Mouse (Mus musculus) E14TG2a.4 (cell line): ENCODE results near the gene Tmem104.

Source experiments
- H3K27me3 ChIP-seq: 2 replicates; pipeline ENCODE4 v1.6.1; 2014; ENCODE audit warnings: low read length, control low read depth; ENCODE audit not compliant: insufficient read depth
- H3K36me3 ChIP-seq: 2 replicates; pipeline ENCODE4 v1.6.1; 2014; ENCODE audit warnings: low read length, control low read depth; ENCODE audit not compliant: insufficient read depth
- H3K4me1 ChIP-seq: replicated peaks from 2 replicates; pipeline ENCODE4 v1.6.1; 2014; ENCODE audit warnings: low read depth, low read length, control low read depth
- H3K4me3 ChIP-seq: replicated peaks from 2 replicates; pipeline ENCODE4 v1.5.1; 2014; ENCODE audit warnings: mild to moderate bottlenecking, low read length
- H3K9me3 ChIP-seq: 2 replicates; pipeline ENCODE4 v1.6.1; 2014; ENCODE audit warnings: low read length, control low read depth
- CTCF ChIP-seq: conservative IDR thresholded peaks from 2 replicates; pipeline ENCODE4 v1.5.1; 2014; ENCODE audit warnings: low read length
- NANOG ChIP-seq: IDR thresholded peaks from 2 replicates; pipeline ENCODE4 v1.6.1; 2014; ENCODE audit warnings: borderline replicate concordance, low read length, mixed read lengths
- POU5F1 ChIP-seq: IDR thresholded peaks from 2 replicates; pipeline ENCODE4 v1.6.1; 2014; ENCODE audit warnings: low read length, borderline replicate concordance

The Tmem104 gene

GRCm38 (mm10) chr11:115278176-115278575 lies 90.9 kb downstream of the Tmem104 start:
- Histone ChIP-seq H3K4me1 (peaks cover 26% of the 10 kb centered on the region), H3K9me3 (no peaks in the 10 kb centered on the region), H3K4me3 (no peak overlapping the region), H3K36me3 (0 out of 2 replicates have a peak, but pooled peaks cover 3% of the 10 kb centered on the region), H3K27me3 (no peaks in the 10 kb centered on the region)
- TF ChIP-seq NANOG (no peak), POU5F1 (no peak), CTCF (no peak)

GRCm38 (mm10) chr11:115279726-115280125 lies 92.4 kb downstream of the Tmem104 start:
- Histone ChIP-seq H3K4me3 (no peak overlapping the region), H3K4me1 (peaks cover 24% of the 10 kb centered on the region), H3K9me3 (no peaks in the 10 kb centered on the region), H3K36me3 (0 out of 2 replicates have a peak, but pooled peaks cover 1% of the 10 kb centered on the region), H3K27me3 (no peaks in the 10 kb centered on the region)
- TF ChIP-seq CTCF (no peak), POU5F1 (no peak), NANOG (no peak)

- H3K27me3 ChIP-seq: no peaks in the 10 kb centered on the region
- H3K36me3 ChIP-seq: no peaks in the 10 kb centered on the region
- no peak overlapping the region for H3K4me3 ChIP-seq
- no peaks in the 10 kb centered on the region for H3K9me3 ChIP-seq
- no peak for TF ChIP-seq POU5F1
- TF ChIP-seq CTCF: no peak
- TF ChIP-seq NANOG: no peak
- H3K4me1 ChIP-seq: peaks cover 36% of the 10 kb centered on the region
Observed at GRCm38 (mm10) chr11:115282295-115282694, 95.0 kb downstream of the Tmem104 start.

- Histone ChIP-seq H3K36me3 (no peaks in the 10 kb centered on the region), H3K4me3 (no peak overlapping the region), H3K27me3 (no peaks in the 10 kb centered on the region), H3K4me1 (peaks cover 38% of the 10 kb centered on the region), H3K9me3 (no peaks in the 10 kb centered on the region)
- no peak for TF ChIP-seq NANOG
- no peak for TF ChIP-seq CTCF
- TF ChIP-seq POU5F1: no peak
Observed at GRCm38 (mm10) chr11:115282723-115283485, 95.6 kb downstream of the Tmem104 start.

GRCm38 (mm10) chr11:115283486-115283765 lies 96.1 kb downstream of the Tmem104 start:
- Histone ChIP-seq H3K27me3 (no peaks in the 10 kb centered on the region), H3K9me3 (no peaks in the 10 kb centered on the region), H3K4me3 (no peak overlapping the region), H3K36me3 (no peaks in the 10 kb centered on the region), H3K4me1 (peaks cover 39% of the 10 kb centered on the region)
- TF ChIP-seq CTCF (no peak), POU5F1 (no peak), NANOG (no peak)

- H3K36me3 ChIP-seq: no peaks in the 10 kb centered on the region
- peaks cover 39% of the 10 kb centered on the region for H3K4me1 ChIP-seq
- no peak for TF ChIP-seq CTCF
- TF ChIP-seq NANOG: no peak
- TF ChIP-seq POU5F1: no peak
- no peaks in the 10 kb centered on the region for H3K9me3 ChIP-seq
- no peak overlapping the region for H3K4me3 ChIP-seq
- no peaks in the 10 kb centered on the region for H3K27me3 ChIP-seq
Observed at GRCm38 (mm10) chr11:115283891-115284620, 96.8 kb downstream of the Tmem104 start.

- H3K4me3 ChIP-seq: no peak overlapping the region
- no peaks in the 10 kb centered on the region for H3K9me3 ChIP-seq
- H3K27me3 ChIP-seq: no peaks in the 10 kb centered on the region
- H3K36me3 ChIP-seq: no peaks in the 10 kb centered on the region
- H3K4me1 ChIP-seq: peaks cover 36% of the 10 kb centered on the region
- TF ChIP-seq NANOG (no peak), POU5F1 (no peak), CTCF (no peak)
Observed at GRCm38 (mm10) chr11:115285282-115285681, 98.0 kb downstream of the Tmem104 start.

- TF ChIP-seq NANOG (no peak), CTCF (no peak), POU5F1 (no peak)
- no peaks in the 10 kb centered on the region for H3K27me3 ChIP-seq
Observed at GRCm38 (mm10) chr11:115286201-115286993, 99.1 kb downstream of the Tmem104 start.

More at GRCm38 (mm10) chr11:115286201-115286993, 99.1 kb downstream of the Tmem104 start:
- peak overlapping the region; percentile 45; the same call in 1 of the 2 replicates for H3K4me3 ChIP-seq
- peaks cover 41% of the 10 kb centered on the region for H3K4me1 ChIP-seq
- H3K36me3 ChIP-seq: no peaks in the 10 kb centered on the region
- H3K9me3 ChIP-seq: no peaks in the 10 kb centered on the region
